Mouse (Mus musculus): ENCODE data around the gene Cdk19.

The Cdk19 gene

DNA sequence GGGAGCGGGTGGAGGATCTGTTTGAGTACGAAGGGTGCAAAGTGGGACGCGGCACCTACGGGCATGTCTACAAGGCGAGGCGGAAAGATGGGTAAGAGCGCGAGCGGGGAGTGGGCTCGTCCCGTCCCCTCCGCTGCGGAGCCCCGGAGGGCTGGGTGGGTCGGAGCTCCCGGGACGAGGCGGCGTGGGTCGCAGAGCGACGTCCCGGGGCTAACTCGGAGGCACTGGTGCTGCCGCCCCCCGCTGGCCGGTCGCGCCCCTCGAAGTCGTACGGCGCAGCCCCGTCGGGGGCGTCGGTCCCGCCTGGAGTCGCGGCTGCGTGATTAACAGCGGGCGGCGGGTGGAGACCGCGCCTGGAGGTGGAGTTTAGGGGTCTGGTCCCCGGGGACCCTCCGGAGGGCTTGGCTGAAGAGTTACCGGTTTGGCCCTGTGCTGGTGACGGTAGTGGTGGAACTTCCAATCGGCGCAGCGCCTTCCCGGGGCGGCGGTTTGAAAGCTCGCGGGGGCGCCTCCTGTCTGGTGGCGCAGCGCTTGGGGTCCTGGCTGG is 10.3 kb downstream of the Cdk19 start:
- DNase-seq (ENCODE audit: low spot score): no peak

DNA sequence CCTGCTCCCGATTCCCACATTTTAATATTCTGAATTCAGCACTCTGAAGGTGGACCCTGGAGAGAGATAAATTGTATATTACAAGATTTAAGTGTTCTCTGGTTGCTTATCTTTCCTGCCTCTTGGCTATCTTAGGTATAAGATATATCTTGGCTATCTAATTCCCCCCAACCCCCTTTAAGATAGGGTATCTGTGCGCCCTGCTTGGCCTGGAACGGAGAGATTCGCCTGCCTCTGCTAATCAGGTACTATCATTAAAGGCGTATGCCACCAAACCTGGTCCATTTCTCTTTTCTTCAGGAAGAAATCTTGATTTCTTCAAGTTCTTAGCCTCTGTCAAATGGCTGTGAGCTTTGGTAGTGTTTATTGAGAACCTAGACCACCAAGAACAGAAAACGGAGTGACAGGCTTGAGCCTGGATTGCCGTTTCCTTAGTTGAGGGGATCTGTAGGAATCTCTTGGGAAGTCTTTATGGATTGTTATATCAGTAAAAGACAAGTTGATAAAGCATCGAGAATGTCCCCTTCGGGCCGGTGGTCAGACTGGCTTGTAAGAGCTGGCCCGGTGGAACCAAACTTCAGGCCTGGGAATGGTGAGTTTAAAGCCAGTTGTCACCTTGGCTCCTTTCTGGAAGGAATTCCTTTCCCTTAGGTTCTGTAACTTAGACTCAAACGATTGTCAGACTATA is 11.0 kb downstream of the Cdk19 start:
- no peak for DNase-seq (ENCODE audit: low spot score)

DNA sequence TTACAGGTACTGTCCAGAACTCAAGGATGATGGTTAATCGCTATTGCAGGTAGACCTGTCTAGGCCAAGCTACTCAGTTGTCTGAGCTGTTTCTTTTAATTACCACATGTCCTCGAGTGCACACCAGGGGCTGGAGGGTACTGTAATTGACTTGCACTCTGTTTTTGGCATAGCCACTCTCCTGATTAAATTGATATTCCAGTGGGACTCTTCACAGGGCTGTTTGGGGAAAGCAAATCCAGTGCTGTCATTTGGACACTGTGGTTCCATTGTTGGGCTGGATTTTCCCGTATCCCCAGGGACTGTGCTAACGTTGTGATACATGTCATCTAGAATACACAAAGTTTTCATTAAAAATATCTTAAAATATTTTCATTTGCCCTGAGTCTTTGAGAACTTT is 11.8 kb downstream of the Cdk19 start:
- DNase-seq (ENCODE audit: low spot score): no peak

DNA sequence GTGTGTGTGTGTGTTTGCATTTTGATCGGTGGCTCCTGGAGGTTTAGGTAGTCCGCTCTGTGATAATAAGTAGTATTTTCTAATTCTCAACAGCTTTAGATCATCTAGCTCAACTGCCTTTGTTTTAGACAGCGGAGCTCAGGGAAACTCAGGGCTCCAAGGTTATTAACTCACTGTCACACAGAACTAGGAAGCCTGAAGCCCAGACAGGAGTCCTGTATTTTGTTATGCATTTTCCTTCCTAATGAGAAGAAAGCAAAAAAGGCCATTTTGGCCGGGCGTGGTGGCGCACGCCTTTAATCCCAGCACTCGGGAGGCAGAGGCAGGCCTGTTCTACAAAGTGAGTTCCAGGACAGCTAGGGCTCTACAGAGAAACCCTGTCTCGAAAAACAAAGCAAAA is 14.7 kb downstream of the Cdk19 start:
- DNase-seq (ENCODE audit: low spot score): no peak

DNA sequence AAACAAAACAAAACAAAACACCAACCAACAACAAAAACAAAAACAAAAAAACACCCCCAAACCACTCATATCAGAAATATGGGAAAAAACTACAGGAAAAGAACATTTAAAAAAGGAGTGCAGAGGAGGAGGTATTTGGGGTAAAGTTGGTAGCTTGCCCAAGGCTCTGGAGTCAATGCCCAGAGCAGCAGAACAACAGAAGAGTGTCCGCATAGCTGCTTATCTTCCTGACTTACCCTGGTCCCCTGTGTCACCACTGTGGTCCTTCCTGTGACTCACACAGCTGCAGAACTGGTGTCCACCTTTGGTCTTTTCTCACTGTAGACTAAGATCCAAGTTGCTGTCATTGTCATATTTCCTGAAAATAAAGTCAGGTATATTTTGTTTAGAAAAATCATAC is 15.2 kb downstream of the Cdk19 start:
- no peak for DNase-seq (ENCODE audit: low spot score)

DNA sequence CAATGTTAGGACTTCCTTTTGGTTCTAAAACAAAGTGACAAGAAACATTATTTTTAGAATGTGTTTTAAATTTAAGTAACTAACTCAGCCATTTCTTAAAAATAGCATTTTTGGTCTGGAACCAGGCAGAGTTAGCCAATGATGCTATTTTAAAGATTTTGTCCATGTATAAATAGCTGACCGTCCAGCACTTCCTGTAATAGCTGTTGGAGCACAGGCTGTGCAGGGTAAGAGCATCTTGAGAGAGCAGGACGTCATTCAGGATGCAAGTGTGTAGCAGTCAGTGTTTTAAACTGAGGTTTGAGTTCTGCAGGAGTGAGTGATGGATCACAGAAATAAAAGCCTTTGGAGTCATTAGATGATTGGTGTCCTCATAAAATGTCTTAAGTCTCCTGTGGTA is 18.8 kb downstream of the Cdk19 start:
- no peak for DNase-seq (ENCODE audit: low spot score)

DNA sequence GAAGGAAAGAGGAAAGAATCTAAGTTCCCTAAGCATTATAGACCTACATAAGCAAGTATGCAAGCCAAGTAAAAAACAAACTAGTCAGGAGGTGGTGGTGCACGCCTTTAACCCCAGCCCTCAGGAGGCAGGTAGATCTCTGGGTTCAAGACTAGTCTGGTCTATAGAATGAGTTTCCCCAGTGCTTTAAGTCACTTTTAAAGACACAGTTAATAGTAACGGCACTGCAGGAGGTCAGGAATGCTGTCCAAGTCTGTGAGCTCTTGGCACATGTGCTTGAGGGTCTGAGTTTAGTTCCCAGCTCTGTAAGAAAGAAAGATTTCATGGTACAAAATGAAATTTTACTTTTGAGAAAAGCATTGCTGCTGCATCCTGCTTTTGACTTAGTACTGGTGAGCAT is 19.8 kb downstream of the Cdk19 start:
- DNase-seq (ENCODE audit: low spot score): no peak

DNA sequence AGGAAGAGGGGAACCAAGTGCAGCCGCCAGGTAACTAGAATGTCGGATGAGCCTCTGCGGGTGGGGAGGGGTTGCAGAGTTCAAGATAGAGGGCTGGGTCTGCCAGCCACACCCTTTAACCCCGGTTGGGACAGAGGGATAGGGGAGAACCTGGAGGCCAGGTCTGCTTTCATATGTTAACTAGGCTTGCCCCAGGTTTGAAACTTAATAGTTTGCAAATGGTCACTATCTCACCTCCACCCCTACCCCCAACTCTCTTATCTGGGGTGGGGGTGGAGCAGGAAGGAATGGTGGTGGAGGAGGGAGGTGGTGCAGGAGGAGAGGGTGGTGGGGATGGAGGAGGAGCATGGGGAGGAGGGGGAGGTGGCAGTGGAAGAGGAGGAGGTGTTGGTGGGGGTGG is 23.6 kb downstream of the Cdk19 start:
- no peak for DNase-seq (ENCODE audit: low spot score)

DNA sequence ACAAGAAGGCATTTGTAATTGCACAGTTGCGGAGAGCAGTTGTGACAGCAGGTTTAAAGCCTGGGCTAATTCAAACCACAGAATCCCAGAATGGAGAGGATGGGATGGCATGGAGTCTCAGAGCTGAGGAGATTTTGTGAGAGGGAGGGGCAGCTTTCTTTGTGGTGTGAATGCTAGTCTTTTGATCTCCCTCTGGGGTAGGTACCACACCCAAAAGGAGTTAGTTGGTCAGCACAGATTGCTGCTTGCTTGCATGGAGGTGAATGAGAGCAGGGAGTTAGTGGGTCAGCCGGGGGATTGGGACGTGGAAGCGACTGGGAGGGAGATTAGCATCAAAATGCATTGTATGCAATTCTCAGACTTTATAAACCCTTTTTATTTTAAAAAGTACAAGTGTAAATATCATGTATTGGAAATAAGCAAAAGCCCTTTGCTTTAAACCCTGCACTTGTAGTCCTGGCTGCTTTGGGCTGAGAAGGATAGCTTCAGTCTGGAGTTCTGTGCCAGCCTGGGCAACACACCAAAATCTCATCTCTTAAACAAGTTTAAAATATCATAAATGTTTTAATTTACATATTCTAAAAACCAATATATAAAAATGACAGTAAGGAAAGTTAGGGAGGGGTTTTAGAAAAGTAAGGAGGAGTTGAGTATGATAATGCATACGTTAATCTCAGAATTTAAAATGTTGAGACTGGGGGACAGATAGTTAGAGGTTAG is 25.4 kb downstream of the Cdk19 start:
- no peak for DNase-seq (ENCODE audit: low spot score)

DNA sequence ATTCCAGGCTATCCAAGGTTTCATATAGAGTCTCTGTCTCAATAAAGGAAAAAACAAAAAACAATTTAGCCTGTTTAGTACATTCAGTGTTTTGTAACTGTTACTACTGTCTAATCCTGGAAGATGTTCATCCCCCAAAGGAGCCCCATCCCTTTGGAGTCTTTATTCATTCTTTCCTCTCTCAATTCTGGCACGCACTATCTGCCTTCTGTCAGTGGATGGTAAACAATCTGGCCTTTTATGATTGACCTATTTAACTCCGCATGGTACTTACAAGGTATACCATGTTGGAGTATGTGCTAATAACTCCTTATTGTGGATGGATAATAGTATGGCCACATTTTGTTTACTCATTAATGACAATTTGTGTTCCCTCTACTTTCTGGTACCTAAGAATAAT is 26.6 kb downstream of the Cdk19 start:
- DNase-seq (ENCODE audit: low spot score): no peak

DNA sequence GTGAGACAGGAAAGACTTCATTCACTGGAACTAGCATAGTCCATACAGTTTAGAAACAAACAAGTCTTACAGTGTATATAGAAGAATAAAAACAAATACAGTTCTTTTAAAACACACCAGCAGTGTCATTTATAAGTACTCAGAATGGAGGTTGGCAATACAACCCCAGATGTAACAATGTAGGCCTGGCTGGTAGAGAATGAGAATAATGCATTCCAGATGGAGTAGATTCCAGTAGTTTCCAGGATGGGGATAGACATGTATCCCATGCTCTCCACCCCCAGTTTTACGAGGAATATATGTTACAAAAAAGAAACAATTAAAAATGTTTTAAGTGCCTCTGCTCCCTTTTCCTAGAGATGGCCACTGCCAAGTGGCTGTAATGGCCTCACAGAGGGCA is 29.2 kb downstream of the Cdk19 start:
- DNase-seq (ENCODE audit: low spot score): no peak

DNA sequence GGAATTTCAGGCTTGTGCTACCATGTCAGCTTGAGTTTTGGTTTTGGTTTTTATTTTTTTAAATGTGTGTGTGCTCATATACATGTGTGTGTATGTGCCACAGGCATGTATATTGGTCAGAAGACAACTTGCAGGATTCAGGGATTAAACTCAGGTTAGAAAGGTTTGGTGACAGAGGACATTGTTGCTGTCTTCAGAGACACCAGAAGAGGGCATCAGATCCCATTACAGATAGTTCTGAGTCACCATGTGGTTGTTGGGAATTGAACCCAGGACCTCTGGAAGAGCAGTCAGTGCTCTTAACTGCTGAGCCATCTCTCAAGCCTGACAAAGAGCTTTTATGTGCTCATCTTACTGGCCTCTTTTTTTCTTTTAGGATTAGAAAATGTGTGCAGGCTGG is 30.8 kb downstream of the Cdk19 start:
- no peak for DNase-seq (ENCODE audit: low spot score)

DNA sequence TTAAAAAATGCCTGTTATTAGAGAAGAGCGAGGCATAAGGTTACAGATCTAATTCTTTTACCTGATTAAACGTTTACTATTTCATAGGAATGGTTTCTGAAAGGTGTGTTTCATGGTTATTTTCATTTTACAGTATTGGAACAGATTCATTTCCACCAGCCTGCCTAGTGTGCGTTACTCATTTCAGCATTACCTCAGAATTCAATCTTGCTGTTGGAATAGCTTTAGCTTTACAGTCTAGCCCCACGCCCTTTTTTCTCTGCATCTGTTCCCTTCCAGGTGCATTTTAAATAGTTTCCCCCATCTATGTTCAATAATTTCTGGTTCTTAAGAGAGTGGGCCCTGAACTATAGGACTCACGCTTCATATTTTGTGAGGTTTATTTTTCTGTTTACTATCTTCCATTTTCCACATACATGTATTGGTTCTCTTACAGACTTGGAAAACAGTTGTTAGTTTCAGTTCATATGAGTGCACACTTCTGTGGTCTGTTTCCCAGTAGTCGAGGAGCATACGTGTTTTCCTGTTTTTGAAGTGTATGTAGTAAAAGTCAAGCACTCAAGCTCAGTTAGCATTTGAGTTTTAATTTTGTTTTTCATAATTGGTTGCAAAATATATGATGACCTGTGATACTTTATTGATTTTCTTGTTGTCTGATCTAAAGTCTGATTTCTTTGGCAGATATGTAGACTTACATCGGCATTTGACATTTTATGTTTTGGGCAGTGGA is 32.0 kb downstream of the Cdk19 start:
- no peak for DNase-seq (ENCODE audit: low spot score)

DNA sequence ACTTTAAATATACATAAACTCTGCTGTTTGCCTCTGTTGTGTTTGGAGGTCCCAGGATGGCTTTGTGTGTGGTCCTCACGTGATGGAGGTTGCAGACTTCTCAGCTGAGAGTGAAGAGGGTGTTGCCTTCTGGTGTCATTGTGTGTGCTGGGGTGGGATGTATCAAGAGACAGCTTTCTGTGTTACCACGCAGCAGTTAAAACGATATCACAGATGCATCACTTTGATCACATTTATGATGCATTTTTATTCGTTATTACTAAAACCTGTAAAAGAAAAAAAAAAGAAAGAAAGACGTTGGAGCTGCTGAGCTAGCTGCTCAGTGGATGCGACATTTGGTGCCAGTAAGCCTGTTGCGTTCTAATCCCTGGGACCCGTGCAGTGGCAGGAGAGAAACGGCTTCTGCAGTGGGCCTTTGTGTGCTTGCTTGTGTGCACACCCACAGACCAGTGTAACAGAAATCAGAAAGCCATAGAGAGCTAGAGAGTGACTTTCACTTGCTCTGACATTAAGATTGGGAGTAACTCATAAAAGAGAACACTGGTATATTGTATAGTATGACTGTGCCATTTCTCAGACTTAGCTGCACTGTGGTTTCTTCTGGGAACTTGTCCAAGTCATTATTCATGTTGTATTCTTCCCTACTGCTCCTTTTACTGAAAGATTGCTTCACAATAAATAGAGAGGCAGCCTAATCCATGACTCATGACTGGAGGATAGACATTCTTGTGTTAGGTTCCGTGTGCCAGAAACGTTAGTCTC is 32.7 kb downstream of the Cdk19 start:
- peak; percentile 62 for DNase-seq (ENCODE audit: low spot score)

DNA sequence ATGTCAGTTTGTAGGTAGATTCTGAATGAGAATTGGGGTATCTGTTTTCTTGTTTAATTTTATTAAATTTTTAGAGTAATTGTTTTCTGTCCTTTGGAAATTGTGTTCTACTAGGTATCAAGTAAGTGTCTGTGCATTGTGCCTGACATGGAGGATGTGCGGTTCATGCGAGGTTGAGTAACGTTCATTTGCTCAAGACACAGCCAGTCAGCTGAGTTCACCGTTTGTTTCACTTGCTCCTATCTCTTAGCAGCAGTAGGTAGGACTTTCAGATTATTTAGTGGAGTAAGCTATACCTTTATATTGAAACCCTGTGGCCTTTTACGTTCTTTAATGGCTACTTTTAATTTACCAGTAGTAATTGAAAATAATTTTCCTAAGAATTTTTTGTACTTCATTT is 34.4 kb downstream of the Cdk19 start:
- no peak for DNase-seq (ENCODE audit: low spot score)

DNA sequence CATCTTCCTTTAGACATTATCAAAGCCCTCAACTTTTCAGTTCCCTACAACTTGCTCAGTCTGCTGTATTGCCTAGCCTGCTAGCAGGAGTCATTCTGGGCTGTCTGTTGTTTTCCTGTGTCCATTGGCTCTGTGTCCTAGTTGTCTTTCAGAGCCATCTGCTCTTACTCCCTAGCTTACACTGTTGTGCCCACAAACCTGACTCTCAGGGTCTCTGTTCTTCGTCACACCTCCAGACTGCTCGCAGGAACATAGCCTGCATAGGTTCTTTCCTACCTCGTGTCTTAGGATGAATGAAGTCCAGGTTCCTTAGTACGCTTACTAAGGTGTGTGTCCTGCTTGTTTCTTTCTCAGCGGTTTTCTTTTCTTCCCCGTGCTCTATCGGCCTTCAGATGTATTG is 35.5 kb downstream of the Cdk19 start:
- no peak for DNase-seq (ENCODE audit: low spot score)

DNA sequence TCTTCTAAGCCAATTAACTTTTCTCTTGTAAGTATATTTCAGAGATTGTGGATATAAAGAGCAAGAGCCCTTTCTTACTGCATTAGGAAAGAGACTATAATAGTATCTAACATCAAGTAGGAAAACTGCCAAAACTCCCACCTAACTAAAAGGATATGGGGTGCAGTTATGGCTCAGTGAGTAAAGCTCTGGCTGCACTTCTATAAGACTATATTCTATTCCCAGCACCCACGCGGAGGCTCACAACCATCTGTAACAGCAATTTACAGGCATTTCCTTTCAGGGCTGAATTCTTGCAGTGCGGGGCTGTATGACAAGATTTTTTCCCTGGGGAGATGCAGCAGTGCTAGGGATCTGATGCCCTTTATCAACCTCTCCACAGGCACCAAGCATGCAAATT is 36.9 kb downstream of the Cdk19 start:
- peak; percentile 64 for DNase-seq (ENCODE audit: low spot score)

DNA sequence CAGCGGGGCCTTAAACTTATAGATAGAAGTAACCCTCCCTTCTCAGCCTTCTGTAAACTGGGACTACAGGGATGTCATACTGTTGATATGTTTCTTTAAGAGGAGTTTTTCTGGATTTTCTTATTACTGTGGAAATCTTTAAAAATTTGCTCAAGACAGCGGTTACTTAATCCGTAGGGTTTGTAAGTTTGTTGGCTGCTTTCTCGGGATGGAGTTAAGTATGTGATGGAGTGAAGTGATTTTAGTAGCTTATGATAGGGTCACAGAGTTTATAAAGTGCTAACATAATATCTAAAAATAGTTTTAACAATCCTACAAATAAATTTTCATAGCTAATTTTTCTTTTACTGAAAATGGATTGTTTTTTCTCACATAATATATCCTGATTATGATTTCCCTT is 38.9 kb downstream of the Cdk19 start:
- DNase-seq (ENCODE audit: low spot score): no peak

DNA sequence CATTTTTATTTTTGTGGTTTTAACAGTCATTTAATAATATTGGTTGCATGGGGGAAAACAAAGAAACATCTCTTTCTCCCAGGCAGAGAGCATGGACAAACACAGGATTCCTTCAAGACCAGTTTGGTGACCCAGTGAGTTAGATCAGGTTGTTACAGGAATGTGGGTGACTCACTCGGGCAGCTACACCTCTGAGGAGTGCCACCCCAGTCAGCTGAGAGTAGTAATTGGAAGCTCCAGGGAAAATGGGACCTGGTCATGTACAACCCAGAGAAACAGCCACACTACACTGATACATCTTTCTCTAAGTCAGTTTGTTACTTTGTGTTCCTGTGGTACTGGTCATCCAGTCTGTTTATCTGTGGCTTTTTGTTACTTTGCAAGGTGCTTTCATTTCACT is 40.3 kb downstream of the Cdk19 start:
- DNase-seq (ENCODE audit: low spot score): no peak

DNA sequence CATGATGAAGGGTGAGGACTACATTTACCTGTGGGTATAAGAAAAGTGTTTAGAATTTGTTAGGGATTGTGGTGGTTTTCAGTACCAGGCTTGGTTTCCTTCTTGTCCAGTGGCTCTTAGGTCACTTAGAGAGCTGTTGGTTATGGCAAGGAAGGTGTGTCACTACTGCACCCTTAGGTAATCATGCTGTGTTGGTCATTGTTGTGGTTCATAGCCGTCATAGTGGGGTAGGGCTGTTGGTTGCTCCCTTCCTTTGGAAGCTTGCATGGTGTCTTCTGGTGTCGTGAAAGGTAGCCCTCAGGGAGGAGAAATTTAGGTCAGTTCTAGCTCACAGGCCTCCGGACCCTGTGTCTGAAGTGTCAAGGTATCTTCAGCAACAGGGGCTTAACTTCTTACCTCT is 46.0 kb downstream of the Cdk19 start:
- DNase-seq (ENCODE audit: low spot score): no peak

DNA sequence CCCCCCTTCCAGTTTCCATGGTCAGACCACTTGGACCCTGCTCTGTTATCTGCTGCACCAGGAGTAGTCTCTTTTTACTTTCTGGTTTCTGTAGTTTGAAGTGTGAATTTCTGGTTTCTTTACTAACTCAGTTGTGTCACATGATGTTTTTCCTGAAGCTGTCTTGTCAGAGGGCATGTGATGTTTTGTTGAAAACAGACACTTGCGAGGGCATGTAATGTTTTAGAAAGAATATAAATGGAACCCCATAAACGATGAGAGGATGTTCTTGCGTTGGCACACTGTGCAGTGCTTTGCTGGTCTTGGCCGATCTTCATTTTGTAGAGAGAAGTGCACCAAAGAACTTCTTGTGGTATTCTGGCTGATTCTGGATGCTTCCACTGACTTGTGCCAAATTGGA is 46.8 kb downstream of the Cdk19 start:
- DNase-seq (ENCODE audit: low spot score): no peak

DNA sequence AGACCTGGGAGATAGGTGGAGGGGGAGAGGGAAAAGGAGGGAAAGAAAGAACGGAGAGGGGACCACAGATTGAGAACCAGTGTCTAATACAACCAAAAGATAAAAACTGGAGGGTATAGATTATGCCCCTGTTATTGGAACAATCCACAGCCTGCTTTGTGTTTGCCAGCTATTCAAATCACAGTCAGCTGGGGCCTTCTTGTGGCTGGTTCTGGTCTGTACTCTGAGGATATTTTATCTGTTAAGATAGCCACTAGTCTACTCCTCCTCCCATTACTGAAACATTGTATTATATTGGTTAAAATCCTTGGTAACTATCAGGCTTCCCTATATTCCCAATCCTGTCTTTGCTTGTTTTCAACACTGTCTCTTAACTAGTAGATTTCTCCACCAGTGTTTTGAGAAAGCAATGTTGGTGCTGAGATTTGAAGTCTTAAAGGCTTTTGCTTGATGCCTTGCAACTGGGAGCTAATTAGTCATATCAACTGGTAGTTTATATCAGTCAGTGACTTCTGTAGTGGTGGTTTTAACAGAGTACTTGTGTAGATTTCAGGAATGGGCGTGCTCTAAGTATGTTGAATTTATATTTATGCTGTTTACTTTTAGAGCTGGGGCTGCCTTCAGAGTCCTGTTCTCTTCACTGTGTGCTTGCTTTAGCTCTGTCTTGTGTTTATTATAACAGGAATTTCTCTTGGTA is 54.2 kb downstream of the Cdk19 start:
- DNase-seq (ENCODE audit: low spot score): no peak

Measured in left cerebral cortex, adult 11 months (tissue).